ENCODE assay signal across 10 mouse cellular contexts in genomic region chr10:66968541-66968940, GRCm38 (mm10).
DNase-seq lines count a peak whose midpoint lies in the region; ATAC-seq lines count a peak whose summit lies in the region.
"Had no signal": no experiment of that assay in that cellular context is flagged by ENCODE, and none has a peak within 500 bp of the region (broad histone marks: within the 10 kb centered on the region; RNA-seq: fewer than 3 reads in every experiment).

No protein-coding gene starts in this region.

- H3K9me3 ChIP-seq in neural tube, embryonic 15.5 days (replicated peaks) = no peaks in the 10 kb centered on the region
- no peaks in the 10 kb centered on the region for H3K9me3 ChIP-seq in midbrain, embryonic 15.5 days

- DNase-seq in neural tube, embryonic 10.5 days (ENCODE audit: extremely low spot score, low spot score) = peak; percentile 36
- DNase-seq in embryo, embryonic 9.5 days (ENCODE audit: extremely low spot score) = peak; percentile 49
- DNase-seq in kidney, adult 8-10 months = peak; percentile 28 to 35
- DNase-seq in spleen, postnatal 36 days (ENCODE audit: low spot score in 2 of 2) = no peak
- DNase-seq in heart, postnatal 10 days = no peak
- no peak for DNase-seq in layer of hippocampus, adult 18-20 months (ENCODE audit: low spot score in 2 of 2)
- DNase-seq: gastrocnemius, postnatal 36 days had no signal

- no peaks in the 10 kb centered on the region for H3K36me3 ChIP-seq in neural tube, embryonic 15.5 days
- H3K36me3 ChIP-seq in midbrain, embryonic 15.5 days (replicated peaks) = no peaks in the 10 kb centered on the region
- H3K36me3 ChIP-seq: liver, embryonic 12.5 days had no signal

- H3K4me3 ChIP-seq in neural tube, embryonic 15.5 days (replicated peaks) = no peak overlapping the region
- no peak overlapping the region for H3K4me3 ChIP-seq in midbrain, embryonic 15.5 days
- H3K4me3 ChIP-seq: liver, embryonic 12.5 days had no signal

- no peak overlapping the region for H3K4me2 ChIP-seq in neural tube, embryonic 15.5 days
- no peak overlapping the region for H3K4me2 ChIP-seq in midbrain, embryonic 15.5 days
- H3K4me2 ChIP-seq: liver, embryonic 12.5 days had no signal

- H3K9ac ChIP-seq in neural tube, embryonic 15.5 days (replicated peaks) = no peak overlapping the region
- H3K9ac ChIP-seq in midbrain, embryonic 15.5 days = no peak overlapping the region
- H3K9ac ChIP-seq: liver, embryonic 12.5 days had no signal

- intact Hi-C loops in heart, postnatal 10 days (cut with DNase I) = no loop called here

- ATAC-seq in neural tube, embryonic 15.5 days (ENCODE audit: low FRiP score) = no peak
- peak; percentile 58; the same call in 1 of the 2 replicates for ATAC-seq in midbrain, embryonic 15.5 days (replicated peaks)
- ATAC-seq: liver, embryonic 12.5 days had no signal

- H3K27ac ChIP-seq in neural tube, embryonic 15.5 days (replicated peaks) = no peak overlapping the region
- H3K27ac ChIP-seq in midbrain, embryonic 15.5 days = no peak overlapping the region
- H3K27ac ChIP-seq: liver, embryonic 12.5 days had no signal

- no peaks in the 10 kb centered on the region for H3K27me3 ChIP-seq in neural tube, embryonic 15.5 days (replicated peaks)
- H3K27me3 ChIP-seq in midbrain, embryonic 15.5 days (replicated peaks) = no peaks in the 10 kb centered on the region
- H3K27me3 ChIP-seq: liver, embryonic 12.5 days had no signal

- H3K4me1 ChIP-seq in neural tube, embryonic 15.5 days = peaks cover 9% of the 10 kb centered on the region
- 0 out of 2 replicates have a peak, but pooled peaks cover 2% of the 10 kb centered on the region for H3K4me1 ChIP-seq in midbrain, embryonic 15.5 days
- H3K4me1 ChIP-seq: liver, embryonic 12.5 days had no signal

- WGBS in neural tube, embryonic 15.5 days = 26% methylated on average over 4 of the region's 4 CpGs
- 15% methylated on average over 4 of the region's 4 CpGs for WGBS in midbrain, embryonic 15.5 days

Comparison
In these comparisons a context has a peak if more than half of its experiments do, and no peak if none do; other contexts are left out.
1. DNase-seq: peak in neural tube, embryonic 10.5 days (single experiment), embryo, embryonic 9.5 days (single experiment) and kidney, adult 8-10 months (2 of 2); none in spleen, postnatal 36 days (0 of 2), heart, postnatal 10 days (0 of 2) and layer of hippocampus, adult 18-20 months (0 of 2).